Mouse (Mus musculus): ENCODE data around the gene Abcc10.
A peak's percentile ranks its signal among the peaks of the same experiment; 100 is the strongest.

Abcc10 gene

DNA sequence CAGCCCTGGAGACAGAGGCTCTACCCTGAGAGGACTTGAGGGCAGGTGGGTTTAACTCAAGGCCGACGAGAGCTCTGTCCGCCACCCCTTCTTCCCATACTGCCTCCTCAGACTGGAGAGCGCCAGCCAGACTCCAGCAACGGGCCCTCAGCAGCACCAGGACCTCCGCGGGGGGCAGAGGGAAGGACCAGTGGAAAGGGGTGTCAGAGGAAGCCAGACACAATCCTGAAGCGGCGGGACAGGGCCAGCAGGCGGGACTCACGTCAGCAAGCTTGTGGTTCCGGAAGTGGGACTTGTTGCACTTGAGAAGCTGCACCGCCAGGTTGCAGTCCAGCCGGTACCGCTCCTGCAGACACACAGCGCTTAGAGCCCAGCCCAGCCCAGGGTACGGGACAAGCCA lies 68.5 kb downstream of the Abcc10 start:
- DNase-seq (ENCODE audit: extremely low spot score, low spot score): no peak

DNA sequence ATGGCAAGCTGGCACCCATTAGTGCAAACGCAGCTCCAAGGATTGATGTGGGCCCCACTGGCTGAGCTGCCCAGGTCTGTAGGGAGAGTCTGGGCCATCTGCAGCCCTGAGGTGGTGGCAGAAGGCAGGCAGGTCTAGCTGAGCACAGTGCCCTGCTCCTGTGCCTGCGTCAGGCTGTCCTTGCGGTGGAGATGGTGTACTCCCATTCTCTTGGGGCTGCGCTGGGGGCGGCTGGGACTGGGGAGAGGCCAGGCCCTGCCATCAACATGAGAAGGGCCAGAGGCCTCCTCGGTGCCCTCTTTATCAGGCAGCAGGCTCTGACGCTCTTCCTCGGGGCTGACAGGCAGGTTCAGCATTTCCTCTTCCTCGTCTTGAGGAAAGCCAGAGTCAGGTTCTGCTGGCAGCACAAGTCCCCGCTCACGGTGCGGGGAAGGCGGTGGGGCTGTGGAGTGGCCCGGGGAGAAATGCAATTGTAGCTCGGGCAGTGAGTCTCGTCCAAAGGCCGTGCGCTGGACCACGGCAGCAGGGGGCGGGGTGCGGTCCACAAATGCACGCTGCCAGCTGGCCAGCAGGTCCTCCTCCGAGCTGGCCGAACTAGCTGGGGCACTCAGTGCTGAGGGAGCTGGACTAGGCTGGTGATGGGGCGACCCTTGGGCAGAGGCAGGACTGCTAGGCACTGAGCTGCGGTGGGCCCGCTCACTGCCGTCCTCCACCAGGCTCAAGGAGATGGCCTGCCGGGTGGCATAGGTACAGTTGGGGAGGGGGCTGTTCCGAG lies 69.7 kb downstream of the Abcc10 start:
- no peak for DNase-seq (ENCODE audit: extremely low spot score, low spot score)

DNA sequence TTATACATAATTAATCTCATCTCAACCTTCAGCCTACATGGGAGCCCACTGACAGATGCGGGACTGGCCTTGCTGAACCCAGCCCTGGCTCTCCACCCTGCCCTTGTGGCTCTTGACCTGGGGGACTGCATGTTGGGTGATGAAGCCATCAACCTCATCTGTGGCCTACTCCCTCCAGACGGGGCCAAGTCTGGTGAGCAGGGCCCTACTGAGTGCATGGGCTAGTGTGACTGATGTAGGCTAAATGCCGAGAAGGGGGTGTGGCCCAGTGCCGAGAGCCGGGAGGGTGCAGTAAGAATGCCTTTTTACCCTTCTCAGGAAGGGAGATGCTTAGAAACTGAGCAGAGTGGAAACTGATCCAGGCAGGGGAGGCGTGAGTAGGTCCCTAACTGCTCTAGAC lies 73.0 kb downstream of the Abcc10 start:
- DNase-seq (ENCODE audit: extremely low spot score, low spot score): no peak

DNA sequence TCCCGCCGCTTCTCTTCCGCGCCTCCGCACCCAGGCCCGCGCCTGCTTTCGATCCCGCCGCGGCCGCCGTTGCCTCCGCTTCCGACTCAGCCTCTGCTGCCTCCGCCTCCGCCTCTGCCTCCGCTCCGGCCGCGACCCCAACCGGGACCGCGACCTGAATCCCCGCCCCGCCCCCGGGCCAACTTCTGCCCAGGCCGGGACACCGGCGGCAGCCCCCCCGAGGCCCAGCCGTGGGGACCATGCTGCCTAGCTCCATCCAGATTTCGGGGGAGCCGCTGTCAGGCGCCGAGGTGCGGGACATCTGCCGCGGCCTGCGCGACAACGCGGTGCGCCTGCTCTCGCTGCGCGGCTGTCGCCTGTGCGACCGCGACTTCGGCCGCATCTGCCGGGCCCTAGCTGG lies 74.0 kb downstream of the Abcc10 start:
- peak; percentile 73 for DNase-seq (ENCODE audit: extremely low spot score, low spot score)

DNA sequence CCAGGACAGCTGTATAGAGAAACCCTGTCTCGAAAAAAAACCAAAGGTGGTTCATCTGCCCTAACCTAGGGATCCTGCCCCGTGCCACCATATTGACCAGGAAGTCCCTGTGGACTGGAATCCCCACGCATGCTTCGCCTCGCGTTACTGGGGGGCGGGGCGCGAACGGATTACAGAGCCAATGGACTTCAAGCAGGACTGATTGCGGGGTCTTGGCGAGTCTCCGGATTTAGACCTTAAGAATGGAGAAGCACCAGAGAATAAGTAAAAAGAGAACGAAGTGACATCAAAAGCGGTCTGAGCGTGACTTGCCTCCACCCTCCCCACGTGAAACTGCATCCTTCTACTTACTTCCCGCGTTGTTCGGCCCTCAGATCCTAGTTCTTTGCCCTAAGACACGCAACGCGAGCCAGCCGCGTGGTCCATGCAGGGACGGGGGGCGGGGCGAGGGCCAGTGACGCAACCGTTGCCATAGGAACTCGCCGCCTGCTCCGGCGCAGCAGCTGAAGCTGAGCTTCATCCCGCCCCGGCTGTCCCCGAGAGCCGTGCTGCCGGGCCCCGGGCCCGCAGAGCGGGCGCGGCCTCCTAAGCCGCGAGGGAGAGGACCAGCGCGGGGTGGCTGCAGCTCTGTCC lies 74.6 kb downstream of the Abcc10 start, which contains the start of gene Lrrc73:
TSS of gene Lrrc73 (plus strand) at position 80 of the 633 bp plus-strand sequence.
- peak; percentile 92 for DNase-seq (ENCODE audit: extremely low spot score, low spot score)

Measured in neural tube, embryonic 10.5 days (tissue).